Mouse (Mus musculus) CD4-positive, CD25-positive, alpha-beta regulatory T cell (primary cell): ENCODE results near the gene Cbx8. TPM values are rescaled to one million over a fixed set of nuclear protein-coding genes. Genes with fewer than 3 reads are reported as not detected.

Experiments used
- polyA plus RNA-seq: library from polyadenylated mRNA; unstranded; fragments of 100-300 nt; shearing (Covaris generic); gene quantifications from one replicate; pipeline ENCODE4 v1.2.1, GENCODE M21; 2017

The Cbx8 gene
- 18.8 TPM for polyA plus RNA-seq

DNA sequence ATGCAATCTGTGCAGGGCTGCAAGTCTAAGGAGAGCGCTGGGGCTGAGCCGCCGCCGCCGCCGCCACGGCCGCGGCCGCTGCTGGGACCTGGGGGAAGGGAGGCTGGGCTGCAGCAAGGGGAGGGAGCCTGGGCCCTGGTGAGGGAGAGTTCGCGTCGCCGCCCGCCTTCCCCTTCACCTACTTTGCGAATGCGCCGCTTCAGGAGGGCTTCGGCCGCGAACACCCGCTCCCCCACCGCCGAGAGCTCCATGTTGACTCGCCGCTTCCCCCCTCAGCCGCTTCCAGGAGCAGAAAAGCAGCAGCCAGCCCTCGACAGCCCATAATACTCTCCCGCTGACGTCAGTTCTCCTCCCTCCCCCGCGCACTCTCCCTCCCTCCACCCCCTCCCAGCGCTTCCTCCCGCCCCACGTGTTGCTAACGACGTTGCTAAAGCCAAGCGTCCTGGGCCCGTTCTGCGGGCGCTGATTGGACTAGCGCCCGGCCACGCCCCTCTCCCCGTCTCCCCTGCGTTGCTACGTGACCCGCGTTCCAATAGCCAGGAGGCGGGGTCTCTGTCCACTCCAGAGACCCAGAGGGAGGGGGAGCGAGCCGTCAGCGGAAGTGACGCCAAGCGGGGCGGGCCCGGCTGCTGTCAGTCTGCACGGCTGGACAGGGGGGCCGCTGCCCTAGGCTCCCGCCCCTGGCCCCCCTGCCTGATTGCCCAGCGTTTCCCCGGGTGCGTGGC lies at the start of gene Cbx8:
Cbx8 (minus strand) TSS at position 370 of the 725 bp plus-strand sequence.

GRCm38 (mm10) chr11:119086144-119086971 lies 45.6 kb upstream of the Cbx8 start, which contains the start of gene Cbx4:
Gene Cbx4 (minus strand): TSS chr11:119086221.

GRCm38 (mm10) chr11:119022895-119023615 lies 17.7 kb downstream of the Cbx8 start, which contains the start of gene Cbx2:
Gene Cbx2 (plus strand): TSS chr11:119022962.

GRCm38 (mm10) chr11:118987999-118988398 lies 52.8 kb downstream of the Cbx8 start, which contains the start of gene Enpp7:
Gene Enpp7 (plus strand): TSS chr11:118988188.

Other genes with a start within 250 kb of the Cbx8 start
- 0.18 TPM for gene Rbfox3, start 129.4 kb downstream of the Cbx8 start, polyA plus RNA-seq
- not detected for gene Enpp7, start 52.8 kb downstream of the Cbx8 start, polyA plus RNA-seq
- 9.8 TPM for gene Cbx2, start 18.0 kb downstream of the Cbx8 start, polyA plus RNA-seq
- 86.7 TPM for gene Cbx4, start 45.3 kb upstream of the Cbx8 start, polyA plus RNA-seq
- 0.75 TPM for gene Tbc1d16, start 187.5 kb upstream of the Cbx8 start, polyA plus RNA-seq
- 1.9 TPM for gene Ccdc40, start 187.6 kb upstream of the Cbx8 start, polyA plus RNA-seq
- 26.2 TPM for gene Gaa, start 226.9 kb upstream of the Cbx8 start, polyA plus RNA-seq